Mouse (Mus musculus): ENCODE measurements around the gene Slc26a8. TPM values are rescaled to one million over a fixed set of nuclear protein-coding genes. Genes with fewer than 3 reads are reported as not detected.

Gene Slc26a8
- polyA plus RNA-seq, 1 experiment from 2014 or later = 3.4 TPM

DNA sequence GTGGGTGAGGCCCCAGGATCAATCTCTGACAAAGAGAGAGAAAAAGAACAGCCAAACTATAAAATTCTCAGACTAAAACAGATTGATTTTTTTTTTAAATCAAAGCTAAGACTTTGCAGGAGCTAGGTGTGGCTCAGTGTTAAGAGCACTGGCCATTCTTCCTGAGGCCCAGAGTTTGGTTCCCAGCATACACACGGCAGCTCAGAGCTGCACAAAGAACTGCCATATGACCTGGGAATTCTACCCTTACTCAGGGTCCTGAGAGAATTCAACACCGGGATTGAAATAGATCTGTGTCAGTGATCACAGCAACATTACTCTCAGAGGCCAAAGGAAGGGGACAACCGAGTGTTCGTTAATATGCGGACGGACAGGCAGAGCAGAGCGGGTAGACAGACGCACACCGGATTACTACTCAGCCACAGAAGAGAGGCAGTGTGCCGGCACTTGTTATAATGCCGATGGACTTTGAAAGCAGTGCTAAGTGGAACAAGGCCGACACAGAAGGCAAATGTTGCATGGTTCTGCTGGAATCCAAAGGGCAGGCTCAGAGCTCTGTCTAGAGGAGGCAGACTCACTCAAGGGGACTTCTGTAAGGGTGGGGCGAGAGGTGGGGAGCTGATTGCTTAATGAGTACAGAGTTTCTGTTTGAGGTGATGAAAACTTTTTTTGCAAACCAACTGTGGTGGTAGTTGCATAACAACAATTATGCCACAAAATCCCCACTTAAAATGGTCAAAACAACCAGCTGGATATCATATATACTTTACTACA, 7.5 kb downstream of the Slc26a8 start:
- H3K4me1 ChIP-seq (replicated peaks; ENCODE audit: control insufficient read depth, insufficient read depth, low read length) = no peaks in the 10 kb centered on the region
- no peaks in the 10 kb centered on the region for H3K36me3 ChIP-seq (ENCODE audit: control insufficient read depth, insufficient read depth)
- WGBS = 66% methylated on average over 13 of the region's 13 CpGs
- ATAC-seq = no peak
- no peak overlapping the region for H3K4me3 ChIP-seq (replicated peaks; ENCODE audit: low read length)
- H3K9ac ChIP-seq (replicated peaks; ENCODE audit: low read depth, low read length) = no peak overlapping the region
- H3K27ac ChIP-seq (ENCODE audit: low read length) = no peak overlapping the region
- no peaks in the 10 kb centered on the region for H3K27me3 ChIP-seq (replicated peaks; ENCODE audit: control insufficient read depth, insufficient read depth, low read length)
- no peak overlapping the region for H3K4me2 ChIP-seq (ENCODE audit: low read length)
- no peaks in the 10 kb centered on the region for H3K9me3 ChIP-seq (ENCODE audit: control insufficient read depth, low read length)

DNA sequence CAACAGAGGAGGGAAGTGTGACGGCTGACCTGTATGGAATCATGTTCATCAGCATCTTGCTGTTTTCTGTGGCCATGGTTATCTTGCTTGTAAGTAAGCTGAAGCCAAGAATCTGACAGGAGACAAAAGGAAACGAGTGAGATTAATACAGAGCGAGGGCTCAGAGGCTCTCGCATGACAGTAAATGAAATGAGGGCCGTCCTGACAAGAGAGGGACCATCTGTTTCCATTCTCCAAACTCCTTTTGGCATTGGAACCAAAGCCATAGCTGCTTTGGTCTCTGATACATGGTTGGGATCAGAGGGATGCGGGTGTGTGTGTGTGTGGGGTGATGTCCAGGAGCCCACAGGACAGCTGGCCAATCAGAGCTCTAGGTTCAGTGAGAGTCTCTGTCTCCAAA, 30.5 kb downstream of the Slc26a8 start:
- Histone ChIP-seq H3K36me3 (ENCODE audit: control insufficient read depth, insufficient read depth) (no peaks in the 10 kb centered on the region), H3K4me1 (replicated peaks; ENCODE audit: control insufficient read depth, insufficient read depth, low read length) (peaks cover 13% of the 10 kb centered on the region), H3K4me2 (ENCODE audit: low read length) (no peak overlapping the region), H3K9me3 (ENCODE audit: control insufficient read depth, low read length) (no peaks in the 10 kb centered on the region), H3K9ac (replicated peaks; ENCODE audit: low read depth, low read length) (no peak overlapping the region), H3K27ac (ENCODE audit: low read length) (no peak overlapping the region), H3K27me3 (replicated peaks; ENCODE audit: control insufficient read depth, insufficient read depth, low read length) (no peaks in the 10 kb centered on the region), H3K4me3 (replicated peaks; ENCODE audit: low read length) (no peak overlapping the region)
- 35% methylated on average over 6 of the region's 6 CpGs for WGBS
- no peak for ATAC-seq

DNA sequence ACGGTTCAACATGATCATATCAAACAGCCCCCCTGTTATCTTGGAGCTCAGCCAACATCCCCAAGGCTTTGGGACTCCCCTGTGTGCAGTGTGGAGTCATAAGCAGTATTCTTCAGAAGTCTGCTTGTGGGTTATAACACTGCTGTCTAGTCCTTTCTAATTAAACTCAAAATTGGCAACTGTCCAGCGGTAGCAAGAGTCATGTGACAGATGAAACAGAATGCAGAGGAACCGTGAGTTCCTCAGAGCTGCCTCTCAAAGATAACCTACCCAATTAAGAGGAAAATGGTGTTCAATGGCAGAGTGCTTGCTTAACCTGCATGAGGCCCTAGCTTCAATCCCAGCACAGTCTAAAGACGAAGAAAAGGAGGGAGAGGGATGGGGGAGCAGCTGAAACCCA, 32.1 kb downstream of the Slc26a8 start:
- H3K9me3 ChIP-seq (ENCODE audit: control insufficient read depth, low read length) = no peaks in the 10 kb centered on the region
- peak; percentile 90 for ATAC-seq
- no peak overlapping the region for H3K4me2 ChIP-seq (ENCODE audit: low read length)
- H3K27me3 ChIP-seq (replicated peaks; ENCODE audit: control insufficient read depth, insufficient read depth, low read length) = no peaks in the 10 kb centered on the region
- H3K27ac ChIP-seq (ENCODE audit: low read length) = peak overlapping the region; percentile 10; the same call in 1 of the 2 replicates
- WGBS = 5% methylated on average over 4 of the region's 4 CpGs
- no peak overlapping the region for H3K4me3 ChIP-seq (replicated peaks; ENCODE audit: low read length)
- H3K9ac ChIP-seq (replicated peaks; ENCODE audit: low read depth, low read length) = no peak overlapping the region
- H3K4me1 ChIP-seq (replicated peaks; ENCODE audit: control insufficient read depth, insufficient read depth, low read length) = peaks cover 13% of the 10 kb centered on the region
- no peaks in the 10 kb centered on the region for H3K36me3 ChIP-seq (ENCODE audit: control insufficient read depth, insufficient read depth)

DNA sequence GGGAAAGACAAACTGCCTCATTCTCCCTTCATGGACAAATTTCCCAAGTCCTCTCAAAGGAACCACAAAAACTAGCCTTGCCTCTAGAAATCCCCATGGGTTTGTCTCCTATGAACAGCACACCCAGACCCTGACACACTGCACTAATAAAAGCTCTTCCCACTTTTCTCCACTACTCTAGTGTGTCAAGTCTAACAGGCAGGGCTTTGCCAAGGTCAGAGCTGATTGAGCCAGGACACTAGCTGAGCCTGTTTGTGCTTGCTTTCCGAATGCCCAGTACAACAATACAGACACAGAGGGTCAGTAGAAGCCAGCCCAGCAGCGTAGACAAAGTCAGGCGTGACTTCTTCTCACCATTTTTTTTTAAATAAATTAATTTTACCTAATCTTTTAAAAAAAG, 39.8 kb downstream of the Slc26a8 start:
- Histone ChIP-seq H3K4me2 (ENCODE audit: low read length) (no peak overlapping the region), H3K36me3 (ENCODE audit: control insufficient read depth, insufficient read depth) (no peaks in the 10 kb centered on the region), H3K4me3 (replicated peaks; ENCODE audit: low read length) (no peak overlapping the region), H3K27me3 (replicated peaks; ENCODE audit: control insufficient read depth, insufficient read depth, low read length) (no peaks in the 10 kb centered on the region), H3K27ac (ENCODE audit: low read length) (no peak overlapping the region), H3K9me3 (ENCODE audit: control insufficient read depth, low read length) (no peaks in the 10 kb centered on the region), H3K9ac (replicated peaks; ENCODE audit: low read depth, low read length) (no peak overlapping the region), H3K4me1 (replicated peaks; ENCODE audit: control insufficient read depth, insufficient read depth, low read length) (no peaks in the 10 kb centered on the region)
- WGBS = 65% methylated on average over 3 of the region's 3 CpGs
- no peak for ATAC-seq

DNA sequence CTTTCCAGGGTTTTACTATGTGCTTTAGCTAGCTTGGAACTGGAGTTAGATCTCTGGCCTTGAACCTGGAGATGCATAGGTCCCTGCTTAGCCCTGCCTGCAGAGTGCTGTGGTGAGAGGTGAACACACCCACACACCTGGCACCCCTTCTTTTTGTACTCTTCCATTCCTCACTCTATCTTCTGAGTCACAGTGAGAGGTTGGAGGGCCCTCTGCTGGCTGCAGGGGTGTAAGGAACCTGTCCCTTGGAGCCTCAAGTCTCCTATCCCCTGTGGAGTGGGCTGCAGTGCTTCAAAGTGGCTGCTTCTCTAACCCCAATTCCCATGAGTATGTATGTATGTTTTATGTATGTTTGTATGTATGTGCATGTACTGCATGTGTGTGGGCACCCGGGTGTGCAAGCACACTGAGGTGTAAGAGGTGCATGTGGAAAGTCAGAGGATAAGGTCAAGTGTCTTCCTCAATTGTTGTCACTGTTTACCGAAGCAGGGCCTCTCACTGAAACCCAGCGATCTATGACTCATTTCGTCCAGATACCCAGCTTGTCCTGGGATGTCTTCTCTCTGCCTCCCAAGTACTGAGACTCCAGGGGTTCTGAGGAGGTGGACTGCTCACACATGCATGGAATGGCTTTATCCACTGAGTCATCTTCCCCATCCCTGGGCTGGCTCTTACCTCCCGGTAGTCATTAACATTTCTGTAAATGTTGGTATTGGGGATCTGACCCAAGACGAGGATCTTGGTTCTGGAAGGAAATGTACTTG, 41.2 kb downstream of the Slc26a8 start:
- H3K36me3 ChIP-seq (ENCODE audit: control insufficient read depth, insufficient read depth) = no peaks in the 10 kb centered on the region
- H3K27ac ChIP-seq (ENCODE audit: low read length) = no peak overlapping the region
- no peak for ATAC-seq
- no peaks in the 10 kb centered on the region for H3K4me1 ChIP-seq (replicated peaks; ENCODE audit: control insufficient read depth, insufficient read depth, low read length)
- WGBS = 50% methylated on average over 6 of the region's 6 CpGs
- H3K4me3 ChIP-seq (replicated peaks; ENCODE audit: low read length) = no peak overlapping the region
- H3K4me2 ChIP-seq (ENCODE audit: low read length) = no peak overlapping the region
- no peaks in the 10 kb centered on the region for H3K9me3 ChIP-seq (ENCODE audit: control insufficient read depth, low read length)
- H3K27me3 ChIP-seq (replicated peaks; ENCODE audit: control insufficient read depth, insufficient read depth, low read length) = no peaks in the 10 kb centered on the region
- no peak overlapping the region for H3K9ac ChIP-seq (replicated peaks; ENCODE audit: low read depth, low read length)

DNA sequence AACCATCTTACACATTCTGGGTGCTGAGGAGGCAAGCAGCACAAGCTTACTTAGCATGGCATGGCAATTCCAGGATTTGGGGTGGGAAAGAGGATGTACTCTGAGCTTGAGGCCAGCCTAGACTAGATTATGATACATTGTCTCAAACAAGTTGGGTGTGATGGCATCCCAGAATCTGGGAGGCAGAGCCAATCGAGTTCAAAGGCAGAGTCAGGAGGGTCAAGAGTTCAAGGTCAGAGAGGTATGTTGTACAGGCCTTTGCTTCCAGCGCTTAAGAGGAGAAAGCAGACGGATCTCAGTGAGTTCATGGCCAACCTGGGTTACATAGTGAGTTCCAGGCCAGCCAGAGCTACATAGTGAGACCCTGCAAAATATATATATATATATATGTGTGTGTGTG, 43.8 kb downstream of the Slc26a8 start:
- no peak overlapping the region for H3K9ac ChIP-seq (replicated peaks; ENCODE audit: low read depth, low read length)
- H3K9me3 ChIP-seq (ENCODE audit: control insufficient read depth, low read length) = no peaks in the 10 kb centered on the region
- H3K36me3 ChIP-seq (ENCODE audit: control insufficient read depth, insufficient read depth) = no peaks in the 10 kb centered on the region
- no peak overlapping the region for H3K4me2 ChIP-seq (ENCODE audit: low read length)
- no peak for ATAC-seq
- no peak overlapping the region for H3K4me3 ChIP-seq (replicated peaks; ENCODE audit: low read length)
- 71% methylated on average over 3 of the region's 3 CpGs for WGBS
- H3K27ac ChIP-seq (ENCODE audit: low read length) = no peak overlapping the region
- no peaks in the 10 kb centered on the region for H3K4me1 ChIP-seq (replicated peaks; ENCODE audit: control insufficient read depth, insufficient read depth, low read length)
- H3K27me3 ChIP-seq (replicated peaks; ENCODE audit: control insufficient read depth, insufficient read depth, low read length) = no peaks in the 10 kb centered on the region

DNA sequence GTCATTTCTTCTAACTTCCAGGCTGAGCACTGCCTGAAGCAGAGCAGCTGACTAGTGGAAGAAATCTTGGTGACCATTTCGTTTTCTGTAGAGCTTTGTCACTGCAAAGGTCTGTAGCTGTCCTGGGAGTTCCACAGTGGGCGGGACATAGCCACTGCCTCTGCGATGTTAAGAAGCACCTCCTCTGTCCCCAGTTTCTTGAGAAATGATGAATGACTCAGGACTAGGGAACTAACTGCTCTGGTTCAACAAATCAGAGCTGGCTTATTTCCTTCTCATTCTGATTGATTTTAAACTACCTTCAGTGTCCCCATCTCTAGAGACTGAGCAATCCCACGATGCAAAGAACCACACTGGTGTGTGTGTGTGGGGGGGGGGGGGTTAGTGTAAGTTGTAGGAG, 45.9 kb downstream of the Slc26a8 start:
- H3K4me1 ChIP-seq (replicated peaks; ENCODE audit: control insufficient read depth, insufficient read depth, low read length) = no peaks in the 10 kb centered on the region
- WGBS = 60% methylated on average over 4 of the region's 4 CpGs
- H3K36me3 ChIP-seq (ENCODE audit: control insufficient read depth, insufficient read depth) = no peaks in the 10 kb centered on the region
- no peak for ATAC-seq
- H3K27ac ChIP-seq (ENCODE audit: low read length) = no peak overlapping the region
- no peak overlapping the region for H3K4me3 ChIP-seq (replicated peaks; ENCODE audit: low read length)
- no peak overlapping the region for H3K9ac ChIP-seq (replicated peaks; ENCODE audit: low read depth, low read length)
- no peaks in the 10 kb centered on the region for H3K9me3 ChIP-seq (ENCODE audit: control insufficient read depth, low read length)
- H3K27me3 ChIP-seq (replicated peaks; ENCODE audit: control insufficient read depth, insufficient read depth, low read length) = no peaks in the 10 kb centered on the region
- no peak overlapping the region for H3K4me2 ChIP-seq (ENCODE audit: low read length)

DNA sequence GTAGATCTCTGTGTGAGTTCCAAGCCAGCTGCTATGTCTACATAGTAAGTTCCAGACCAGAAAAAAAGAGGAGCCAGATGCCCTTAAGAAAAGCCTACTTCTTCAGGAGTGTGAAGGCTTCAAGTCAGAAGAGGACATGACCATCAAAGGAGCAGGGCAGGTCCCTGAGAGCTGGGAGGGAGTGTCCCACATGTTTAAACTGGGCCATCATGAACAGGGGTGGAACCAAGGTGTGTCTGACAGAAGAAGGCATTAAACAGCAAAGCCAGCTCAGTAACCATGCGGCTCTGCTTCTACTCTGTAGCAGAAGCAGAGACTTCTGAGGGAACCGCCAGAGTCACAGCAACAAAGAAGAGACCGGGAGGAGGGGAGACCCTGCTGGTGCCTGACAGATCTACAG, 46.3 kb downstream of the Slc26a8 start:
- H3K27ac ChIP-seq (ENCODE audit: low read length) = no peak overlapping the region
- no peaks in the 10 kb centered on the region for H3K4me1 ChIP-seq (replicated peaks; ENCODE audit: control insufficient read depth, insufficient read depth, low read length)
- H3K36me3 ChIP-seq (ENCODE audit: control insufficient read depth, insufficient read depth) = no peaks in the 10 kb centered on the region
- no peak for ATAC-seq
- H3K9me3 ChIP-seq (ENCODE audit: control insufficient read depth, low read length) = no peaks in the 10 kb centered on the region
- no peaks in the 10 kb centered on the region for H3K27me3 ChIP-seq (replicated peaks; ENCODE audit: control insufficient read depth, insufficient read depth, low read length)
- 39% methylated on average over 3 of the region's 3 CpGs for WGBS
- H3K4me2 ChIP-seq (ENCODE audit: low read length) = no peak overlapping the region
- no peak overlapping the region for H3K9ac ChIP-seq (replicated peaks; ENCODE audit: low read depth, low read length)
- no peak overlapping the region for H3K4me3 ChIP-seq (replicated peaks; ENCODE audit: low read length)

DNA sequence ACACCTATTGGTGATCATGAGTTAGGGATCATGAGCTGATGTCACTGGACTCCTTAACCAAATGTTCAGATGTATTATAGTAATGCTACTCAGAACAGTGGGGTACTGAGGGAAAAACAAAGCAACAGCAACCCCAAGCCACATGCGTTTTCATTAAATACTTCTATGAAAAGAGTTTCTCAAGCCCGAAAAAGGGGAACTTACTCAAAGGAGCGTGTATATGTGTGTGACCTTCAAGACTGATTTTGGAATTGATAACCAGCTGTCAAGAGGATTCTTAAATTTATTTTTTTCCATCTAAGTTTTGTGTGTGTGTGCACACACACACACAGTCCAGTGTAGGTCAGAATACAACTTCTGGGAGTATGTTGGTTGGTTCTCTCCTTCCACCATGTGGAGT, 49.9 kb downstream of the Slc26a8 start:
- Histone ChIP-seq H3K27ac (ENCODE audit: low read length) (no peak overlapping the region), H3K4me3 (replicated peaks; ENCODE audit: low read length) (no peak overlapping the region), H3K9ac (replicated peaks; ENCODE audit: low read depth, low read length) (no peak overlapping the region), H3K36me3 (ENCODE audit: control insufficient read depth, insufficient read depth) (no peaks in the 10 kb centered on the region), H3K27me3 (replicated peaks; ENCODE audit: control insufficient read depth, insufficient read depth, low read length) (no peaks in the 10 kb centered on the region), H3K4me1 (replicated peaks; ENCODE audit: control insufficient read depth, insufficient read depth, low read length) (no peaks in the 10 kb centered on the region), H3K4me2 (ENCODE audit: low read length) (no peak overlapping the region), H3K9me3 (ENCODE audit: control insufficient read depth, low read length) (no peaks in the 10 kb centered on the region)
- ATAC-seq = no peak
- WGBS = 79% methylated on average over 3 of the region's 3 CpGs

Measured in forebrain, embryonic 16.5 days (tissue).